Mouse (Mus musculus): ENCODE measurements around the gene Cul9.

DNA sequence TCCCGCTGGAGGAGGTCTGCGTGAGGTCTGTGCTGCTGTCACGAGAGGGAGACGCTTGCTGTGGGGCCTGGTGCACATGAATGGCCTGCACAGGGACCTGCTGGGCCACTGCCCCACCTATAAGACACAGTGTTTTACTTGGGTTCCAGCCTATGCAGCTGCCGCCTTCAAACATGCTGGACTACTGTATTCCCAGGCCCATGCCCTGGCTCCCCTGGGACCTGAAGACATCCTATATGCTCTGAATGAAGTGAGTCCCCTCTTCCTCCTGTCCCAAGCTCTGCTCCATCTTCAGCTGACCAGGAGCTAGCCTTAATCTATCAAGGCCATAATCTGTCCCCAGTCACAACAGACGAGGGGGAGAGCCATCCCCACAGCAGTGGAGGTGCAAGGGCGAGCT is 4.7 kb upstream of the Cul9 start:
- TF ChIP-seq POLR2A (IDR thresholded peaks at IDR 0.05; ENCODE audit: insufficient read depth, low read depth, low read length), result no peak
- TF ChIP-seq CTCF (IDR thresholded peaks at IDR 0.05; ENCODE audit: insufficient read depth, low read depth, low read length), result no peak
